Comparison of ENCODE assay signal across 25 mouse cellular contexts in the genomic region with DNA sequence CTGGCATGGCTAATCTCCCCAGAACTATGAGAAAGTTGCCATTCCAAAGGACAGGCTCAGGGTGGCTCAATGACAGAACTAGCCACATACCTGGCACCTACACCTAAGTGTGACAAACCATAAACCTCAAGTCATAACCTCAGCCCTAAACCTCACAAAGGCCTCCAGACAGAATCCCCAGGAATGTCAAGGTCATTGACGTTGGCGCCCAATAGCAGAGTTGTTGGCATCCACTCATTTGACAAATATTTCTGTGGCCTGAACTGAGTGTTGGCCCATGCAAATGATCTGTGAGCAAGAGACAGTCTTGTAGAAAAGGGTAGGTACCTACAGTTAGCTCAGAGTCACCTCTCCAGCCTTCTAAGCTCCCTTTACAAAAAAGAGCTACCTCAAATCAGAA.
"Had no signal": no experiment of that assay in that cellular context is flagged by ENCODE, and none has a peak within 500 bp of the region (broad histone marks: within the 10 kb centered on the region; RNA-seq: fewer than 3 reads in every experiment).

No protein-coding gene starts in this region.

- ATAC-seq: hindbrain, embryonic 16.5 days; inflammation-experienced regulatory T-cells, adult 6 months; intestine, embryonic 15.5 days; liver, postnatal 0 days had no signal

- DNase-seq: gastrocnemius, adult 2 months; gastrocnemius, postnatal 10 days; gastrocnemius, postnatal 25 days; heart, adult 18-20 months; heart, postnatal 10 days; heart, postnatal 4 days; layer of hippocampus, adult 9-11 months; layer of hippocampus, postnatal 36 days; liver; liver, embryonic 13.5 days; liver, postnatal 0 days had no signal

- H3K27ac ChIP-seq: gastrocnemius, adult 2 months; heart, embryonic 10.5 days; hindbrain, embryonic 10.5 days; hindbrain, embryonic 12.5 days; hindbrain, embryonic 14.5 days; intestine, embryonic 15.5 days; kidney, postnatal 0 days; left cerebral cortex, adult 2 months; limb, embryonic 10.5 days; limb, embryonic 12.5 days; liver, embryonic 13.5 days; liver, embryonic 15.5 days had no signal

- H3K9me3 ChIP-seq: heart, embryonic 10.5 days; heart, embryonic 12.5 days; hindbrain, embryonic 10.5 days; intestine, embryonic 15.5 days; limb, embryonic 10.5 days; liver, embryonic 13.5 days; liver, embryonic 15.5 days had no signal

- H3K36me3 ChIP-seq: heart, embryonic 10.5 days; heart, embryonic 12.5 days; hindbrain, embryonic 10.5 days; hindbrain, embryonic 12.5 days; intestine, embryonic 15.5 days; limb, embryonic 10.5 days; limb, embryonic 12.5 days; liver, embryonic 13.5 days; liver, embryonic 15.5 days had no signal

- H3K4me1 ChIP-seq: heart, embryonic 10.5 days; heart, embryonic 12.5 days; hindbrain, embryonic 10.5 days; hindbrain, embryonic 12.5 days; intestine, embryonic 15.5 days; limb, embryonic 10.5 days; limb, embryonic 12.5 days; liver, embryonic 13.5 days; liver, embryonic 15.5 days had no signal

- H3K27me3 ChIP-seq: heart, embryonic 12.5 days; hindbrain, embryonic 12.5 days; intestine, embryonic 15.5 days; limb, embryonic 12.5 days; liver, embryonic 13.5 days; liver, embryonic 15.5 days had no signal

- H3K4me2 ChIP-seq: heart, embryonic 12.5 days; hindbrain, embryonic 12.5 days; hindbrain, embryonic 14.5 days; intestine, embryonic 15.5 days; limb, embryonic 12.5 days; liver, embryonic 11.5 days; liver, embryonic 13.5 days; liver, embryonic 15.5 days had no signal

- H3K9ac ChIP-seq: heart, embryonic 12.5 days; hindbrain, embryonic 12.5 days; hindbrain, embryonic 14.5 days; intestine, embryonic 15.5 days; limb, embryonic 12.5 days; liver, embryonic 13.5 days; liver, embryonic 15.5 days; liver, postnatal 0 days had no signal

- H3K4me3 ChIP-seq: gastrocnemius, adult 2 months; heart, embryonic 10.5 days; heart, embryonic 12.5 days; hindbrain, embryonic 10.5 days; hindbrain, embryonic 12.5 days; intestine, embryonic 15.5 days; left cerebral cortex, adult 2 months; limb, embryonic 10.5 days; limb, embryonic 12.5 days; liver, embryonic 13.5 days; liver, embryonic 15.5 days had no signal
